Mouse (Mus musculus) stomach, postnatal 0 days (tissue): Measurements from ENCODE around the gene Zfp239.

Experiments used
- CTCF ChIP-seq: IDR thresholded peaks from 2 replicates; pipeline ENCODE4 v1.5.1; 2016; ENCODE audit warnings: antibody characterized with exemption, low read depth, mild to moderate bottlenecking, moderate library complexity
- EP300 ChIP-seq: optimal IDR thresholded peaks from 2 replicates; pipeline ENCODE3; 2016; ENCODE audit warnings: antibody characterized with exemption

- TF ChIP-seq EP300 (no peak), CTCF (no peak)
These were observed 9.1 kb downstream of the Zfp239 start for GRCm38 (mm10) chr6:117871034-117871433.
